Mouse (Mus musculus): Measurements from ENCODE around the gene Fer. TPM values are rescaled to one million over a fixed set of nuclear protein-coding genes. Genes with fewer than 3 reads are reported as not detected.

The Fer gene
- polyA plus RNA-seq, 1 experiment from 2014 or later, result 29.7 TPM

Other genes with a start within 250 kb of the Fer start
- gene A930002H24Rik, start 729 bp downstream of the Fer start, polyA plus RNA-seq (2015; fragmentation: Nextera tagmentation; extraction: Ambion mirVana), result 1.4 and 2.5 TPM in 2 replicates